Mouse (Mus musculus): Measurements from ENCODE around the gene Fam171a2.

GRCm38 (mm10) chr11:102443740-102444139 lies 3.7 kb downstream of the Fam171a2 start:
- TF ChIP-seq CTCF (IDR thresholded peaks at IDR 0.05; ENCODE audit: low read depth) (no peak), EP300 (IDR thresholded peaks at IDR 0.05; ENCODE audit: low read depth) (no peak)

Data from liver, embryonic 14.5 days (tissue).